In the genomic region with DNA sequence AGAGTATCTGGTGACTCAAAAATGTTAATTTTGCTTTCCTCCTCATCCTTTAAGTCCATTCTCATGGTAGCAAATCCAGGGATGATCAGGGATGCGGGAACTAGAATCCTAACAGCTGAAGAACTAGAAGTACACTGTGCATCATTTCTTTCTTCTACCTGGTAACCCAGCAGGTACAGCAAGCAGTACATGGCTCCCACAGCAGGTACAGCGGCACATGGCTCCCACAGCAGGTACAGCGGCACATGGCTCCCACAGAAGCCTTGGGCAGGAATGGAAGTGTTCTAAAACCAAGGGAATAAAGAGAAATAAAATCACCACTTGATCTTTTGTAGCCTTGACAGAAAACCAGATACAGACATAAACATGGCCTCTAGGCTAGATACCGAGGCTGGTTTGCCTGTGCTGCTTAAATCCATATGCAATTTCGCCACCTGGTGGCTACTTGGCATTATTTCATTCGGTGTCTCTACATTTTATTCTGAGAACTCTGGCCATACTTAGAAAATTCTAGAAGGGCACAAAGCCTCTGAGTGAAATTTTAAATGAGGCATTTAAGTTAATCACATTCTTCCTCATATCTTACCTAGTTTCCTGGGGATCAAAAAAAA, we compare ENCODE assay signal across 9 mouse cellular contexts. TPM values are rescaled to one million over a fixed set of nuclear protein-coding genes. Genes with fewer than 3 reads are reported as not detected.
DNase-seq lines count a peak whose midpoint lies in the region; ATAC-seq and TF ChIP-seq lines count a peak whose summit lies in the region.
"Had no signal": no experiment of that assay in that cellular context is flagged by ENCODE, and none has a peak within 500 bp of the region (broad histone marks: within the 10 kb centered on the region; RNA-seq: fewer than 3 reads in every experiment).

No protein-coding gene starts in this region.

- CTCF ChIA-PET in Patski (lab: Charles Lee) = no interaction called here

- DNase-seq in kidney, adult 11 months = peak; percentile 19
- no peak for DNase-seq in Patski (ENCODE audit: low read depth, low spot score)
- DNase-seq in cerebellum, postnatal 14 days = peak; percentile 69 to 72
- DNase-seq in liver, embryonic 13.5 days = peak; percentile 18
- DNase-seq in yolk sac, embryonic 10.5 days (ENCODE audit: low spot score) = peak; percentile 17

- no peak overlapping the region for H3K9ac ChIP-seq in kidney, embryonic 14.5 days (ENCODE audit: low read depth, low read length)
- H3K9ac ChIP-seq in hindbrain, embryonic 12.5 days = no peak overlapping the region
- no peak overlapping the region for H3K9ac ChIP-seq in liver, embryonic 13.5 days
- no peak overlapping the region for H3K9ac ChIP-seq in neural tube, embryonic 13.5 days
- H3K9ac ChIP-seq: neural tube, embryonic 12.5 days had no signal

- no peak overlapping the region for H3K4me2 ChIP-seq in kidney, embryonic 14.5 days (replicated peaks; ENCODE audit: low read depth, low read length)
- no peak overlapping the region for H3K4me2 ChIP-seq in hindbrain, embryonic 12.5 days (replicated peaks)
- no peak overlapping the region for H3K4me2 ChIP-seq in liver, embryonic 13.5 days
- H3K4me2 ChIP-seq in neural tube, embryonic 13.5 days = no peak overlapping the region
- H3K4me2 ChIP-seq: neural tube, embryonic 12.5 days had no signal

- no peaks in the 10 kb centered on the region for H3K9me3 ChIP-seq in kidney, embryonic 14.5 days (ENCODE audit: control insufficient read depth, low read length)
- no peaks in the 10 kb centered on the region for H3K9me3 ChIP-seq in hindbrain, embryonic 12.5 days (replicated peaks)
- H3K9me3 ChIP-seq in liver, embryonic 13.5 days (replicated peaks) = no peaks in the 10 kb centered on the region
- H3K9me3 ChIP-seq in neural tube, embryonic 13.5 days = no peaks in the 10 kb centered on the region
- H3K9me3 ChIP-seq: neural tube, embryonic 12.5 days had no signal

- no peaks in the 10 kb centered on the region for H3K4me1 ChIP-seq in kidney, embryonic 14.5 days (ENCODE audit: control insufficient read depth, insufficient read depth, low read length)
- H3K4me1 ChIP-seq in hindbrain, embryonic 12.5 days = no peaks in the 10 kb centered on the region
- H3K4me1 ChIP-seq in liver, embryonic 13.5 days (replicated peaks) = no peaks in the 10 kb centered on the region
- no peaks in the 10 kb centered on the region for H3K4me1 ChIP-seq in neural tube, embryonic 13.5 days (replicated peaks)
- H3K4me1 ChIP-seq: neural tube, embryonic 12.5 days had no signal

- H3K27me3 ChIP-seq in kidney, embryonic 14.5 days (ENCODE audit: control insufficient read depth, insufficient read depth, low read length) = no peaks in the 10 kb centered on the region
- H3K27me3 ChIP-seq in Patski = peaks cover 3% of the 10 kb centered on the region
- no peaks in the 10 kb centered on the region for H3K27me3 ChIP-seq in hindbrain, embryonic 12.5 days
- no peaks in the 10 kb centered on the region for H3K27me3 ChIP-seq in liver, embryonic 13.5 days
- no peaks in the 10 kb centered on the region for H3K27me3 ChIP-seq in neural tube, embryonic 13.5 days
- H3K27me3 ChIP-seq: neural tube, embryonic 12.5 days had no signal

- no peak; the same call in 1 of the 2 replicates for ATAC-seq in kidney, embryonic 14.5 days (ENCODE audit: low FRiP score, low TSS enrichment)
- ATAC-seq in Patski = peak; percentile 65
- 0 out of 2 replicates have a peak, but pooled peaks have one; percentile 29 for ATAC-seq in hindbrain, embryonic 12.5 days (ENCODE audit: low FRiP score)
- no peak for ATAC-seq in liver, embryonic 13.5 days (ENCODE audit: low read depth)
- peak; percentile 67 for ATAC-seq in neural tube, embryonic 13.5 days (ENCODE audit: low read depth)

- no peaks in the 10 kb centered on the region for H3K36me3 ChIP-seq in kidney, embryonic 14.5 days (ENCODE audit: control insufficient read depth, insufficient read depth, low read length)
- no peaks in the 10 kb centered on the region for H3K36me3 ChIP-seq in hindbrain, embryonic 12.5 days
- no peaks in the 10 kb centered on the region for H3K36me3 ChIP-seq in liver, embryonic 13.5 days
- 0 out of 2 replicates have a peak, but pooled peaks cover 6% of the 10 kb centered on the region for H3K36me3 ChIP-seq in neural tube, embryonic 13.5 days
- H3K36me3 ChIP-seq: neural tube, embryonic 12.5 days had no signal

- WGBS in kidney, embryonic 14.5 days = 60% methylated on average over 6 of the region's 6 CpGs
- WGBS in hindbrain, embryonic 12.5 days = 57% methylated on average over 6 of the region's 6 CpGs
- WGBS in liver, embryonic 13.5 days (ENCODE audit: insufficient replicate concordance) = 46% methylated on average over 6 of the region's 6 CpGs
- 53% methylated on average over 6 of the region's 6 CpGs for WGBS in neural tube, embryonic 13.5 days

- no peak overlapping the region for H3K4me3 ChIP-seq in kidney, embryonic 14.5 days (ENCODE audit: low read length)
- no peak overlapping the region for H3K4me3 ChIP-seq in hindbrain, embryonic 12.5 days
- H3K4me3 ChIP-seq in liver, embryonic 13.5 days (replicated peaks) = no peak overlapping the region
- H3K4me3 ChIP-seq in neural tube, embryonic 13.5 days = no peak overlapping the region
- H3K4me3 ChIP-seq: neural tube, embryonic 12.5 days had no signal

- POLR2A ChIA-PET in Patski (lab: Charles Lee) = no interaction called here

- H3K27ac ChIP-seq in kidney, embryonic 14.5 days (ENCODE audit: low read depth, low read length) = no peak overlapping the region
- no peak overlapping the region for H3K27ac ChIP-seq in hindbrain, embryonic 12.5 days
- H3K27ac ChIP-seq in liver, embryonic 13.5 days = no peak overlapping the region
- H3K27ac ChIP-seq in neural tube, embryonic 13.5 days (replicated peaks) = no peak overlapping the region
- H3K27ac ChIP-seq: neural tube, embryonic 12.5 days had no signal

- TF ChIP-seq CTCF in Patski (IDR thresholded peaks at IDR 0.05) = peak; percentile 73

- in situ Hi-C loops in Patski (cut with MboI; ENCODE audit: low pct_unique_long_range_greater_than_20kb) = loop anchor here (10.0 kb wide), 1 partner anchor 390 kb away; no protein-coding TSS in a partner anchor

RNA-seq across cellular contexts. Expression of gene Zcchc18, which starts 22.2 kb away (rescaled TPM):
- polyA plus RNA-seq in kidney, embryonic 14.5 days (2014; fragmentation: Nextera tagmentation; extraction: Ambion mirVana) = 21.7 and 31.1 TPM in 2 replicates
- polyA plus RNA-seq in Patski (2021) = 0.04 TPM
- 136 and 137 TPM in 2 replicates for polyA plus RNA-seq in hindbrain, embryonic 12.5 days (2016; fragmentation: Nextera tagmentation; extraction: Ambion mirVana)
- polyA plus RNA-seq in liver, embryonic 13.5 days (2015; fragmentation: Nextera tagmentation; extraction: Ambion mirVana) = 0.42 and 0.44 TPM in 2 replicates
- 215 and 233 TPM in 2 replicates for polyA plus RNA-seq in neural tube, embryonic 13.5 days (2015; fragmentation: Nextera tagmentation; extraction: Ambion mirVana)

RNA-seq across cellular contexts. Expression of gene Slc25a53, which starts 22.9 kb away (rescaled TPM):
- polyA plus RNA-seq in kidney, embryonic 14.5 days (2014; fragmentation: Nextera tagmentation; extraction: Ambion mirVana) = 10.7 and 14.0 TPM in 2 replicates
- 8.7 TPM for polyA plus RNA-seq in Patski (2021)
- polyA plus RNA-seq in hindbrain, embryonic 12.5 days (2016; fragmentation: Nextera tagmentation; extraction: Ambion mirVana) = 13.1 and 15.6 TPM in 2 replicates
- polyA plus RNA-seq in liver, embryonic 13.5 days (2015; fragmentation: Nextera tagmentation; extraction: Ambion mirVana) = 2.6 and 3.6 TPM in 2 replicates
- 13.1 and 15.8 TPM in 2 replicates for polyA plus RNA-seq in neural tube, embryonic 13.5 days (2015; fragmentation: Nextera tagmentation; extraction: Ambion mirVana)

RNA-seq across cellular contexts. Expression of gene Fam199x, which starts 34.2 kb away (rescaled TPM):
- polyA plus RNA-seq in kidney, embryonic 14.5 days (2014; fragmentation: Nextera tagmentation; extraction: Ambion mirVana) = 11.1 and 16.8 TPM in 2 replicates
- 7.1 TPM for polyA plus RNA-seq in Patski (2021)
- 12.0 and 12.9 TPM in 2 replicates for polyA plus RNA-seq in hindbrain, embryonic 12.5 days (2016; fragmentation: Nextera tagmentation; extraction: Ambion mirVana)
- 1.2 and 1.5 TPM in 2 replicates for polyA plus RNA-seq in liver, embryonic 13.5 days (2015; fragmentation: Nextera tagmentation; extraction: Ambion mirVana)
- 6.4 and 7.1 TPM in 2 replicates for polyA plus RNA-seq in neural tube, embryonic 13.5 days (2015; fragmentation: Nextera tagmentation; extraction: Ambion mirVana)

RNA-seq across cellular contexts. Expression of gene Tmsb15b1, which starts 38.5 kb away (rescaled TPM):
- 24.1 and 40.1 TPM in 2 replicates for polyA plus RNA-seq in kidney, embryonic 14.5 days (2014; fragmentation: Nextera tagmentation; extraction: Ambion mirVana)
- polyA plus RNA-seq in Patski (2021) = not detected
- polyA plus RNA-seq in hindbrain, embryonic 12.5 days (2016; fragmentation: Nextera tagmentation; extraction: Ambion mirVana) = 28.8 and 37.6 TPM in 2 replicates
- 3.7 and 4.5 TPM in 2 replicates for polyA plus RNA-seq in liver, embryonic 13.5 days (2015; fragmentation: Nextera tagmentation; extraction: Ambion mirVana)
- 36.6 and 43.6 TPM in 2 replicates for polyA plus RNA-seq in neural tube, embryonic 13.5 days (2015; fragmentation: Nextera tagmentation; extraction: Ambion mirVana)

RNA-seq across cellular contexts. Expression of gene Tmsb15l, which starts 38.5 kb away (rescaled TPM):
- polyA plus RNA-seq in kidney, embryonic 14.5 days (2014; fragmentation: Nextera tagmentation; extraction: Ambion mirVana) = 4.5 and 4.9 TPM in 2 replicates
- polyA plus RNA-seq in Patski (2021) = 0.30 TPM
- polyA plus RNA-seq in hindbrain, embryonic 12.5 days (2016; fragmentation: Nextera tagmentation; extraction: Ambion mirVana) = 10.6 TPM in 2 replicates
- 0.43 TPM in 1 of 2 replicates, not detected in the other for polyA plus RNA-seq in liver, embryonic 13.5 days (2015; fragmentation: Nextera tagmentation; extraction: Ambion mirVana)
- 12.3 and 13.1 TPM in 2 replicates for polyA plus RNA-seq in neural tube, embryonic 13.5 days (2015; fragmentation: Nextera tagmentation; extraction: Ambion mirVana)

Comparison
In these comparisons a context has a peak if more than half of its experiments do, and no peak if none do; other contexts are left out.
1. ATAC-seq: peak in Patski (single experiment), hindbrain, embryonic 12.5 days (single experiment) and neural tube, embryonic 13.5 days (single experiment); none in kidney, embryonic 14.5 days (single experiment) and liver, embryonic 13.5 days (single experiment).
2. RNA of gene Zcchc18, which starts 22.2 kb away (polyA plus RNA-seq): 215 to 233 TPM in neural tube, embryonic 13.5 days, 136 to 137 TPM in hindbrain, embryonic 12.5 days and 21.7 to 31.1 TPM in kidney, embryonic 14.5 days; 0.42 to 0.44 TPM in liver, embryonic 13.5 days and 0.04 TPM in Patski (single experiment); every median in the first group is over 10 times any median in the second.